Mouse (Mus musculus) c-Kit-positive CD71-positive TER-119-negative erythroid progenitor cells, embryonic 14.5 days (primary cell): ENCODE measurements at regions not wholly inside any gene's neighbourhood (a gene's known extent, or its start where the extent isn't known, plus 50 kb on each side); places are given as distances from the start of the nearest gene placed in this dataset.

Experiments
- DNase-seq: peaks from one replicate; pipeline ENCODE4 v3.0.0-alpha.2; 2013; ENCODE audit warnings: low read depth

- DNase-seq, result no peak
These were observed 52.6 kb upstream of the Ptgfrn start for GRCm38 (mm10) chr3:101162536-101163159.

- DNase-seq, result no peak
These were observed 52.0 kb upstream of the Ptgfrn start for GRCm38 (mm10) chr3:101161941-101162531.

GRCm38 (mm10) chr3:101161421-101161940 lies 51.4 kb upstream of the Ptgfrn start:
- no peak for DNase-seq
